Mouse (Mus musculus): ENCODE results near the gene Acbd6.

DNA sequence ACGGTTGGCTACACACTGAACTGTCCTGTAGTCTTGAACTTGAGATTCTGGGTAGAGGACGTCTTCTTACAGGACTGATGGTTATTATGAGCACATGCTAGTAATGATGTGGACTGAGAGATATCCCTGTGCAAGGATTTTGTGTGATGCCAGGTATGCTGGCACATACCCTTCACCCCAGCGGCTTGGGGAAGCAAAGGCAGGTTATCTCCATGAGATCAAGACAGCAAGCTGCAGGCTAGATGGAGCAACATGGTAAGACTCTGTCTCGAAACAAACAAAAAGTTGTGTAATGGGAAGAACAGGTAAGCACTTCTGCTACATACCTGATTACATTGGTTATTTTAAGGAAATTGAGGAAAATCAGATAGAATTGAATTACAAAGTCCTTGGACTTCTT, 2.1 kb downstream of the Acbd6 start:
- TF ChIP-seq TCF12 (IDR thresholded peaks at IDR 0.05; ENCODE audit: low read depth, low read length) = no peak
- TF ChIP-seq SMC3 (IDR thresholded peaks at IDR 0.05; ENCODE audit: low read depth, low read length) = no peak
- TF ChIP-seq TAL1 (IDR thresholded peaks at IDR 0.05; ENCODE audit: low read length) = no peak
- no peak for TF ChIP-seq MYC (IDR thresholded peaks at IDR 0.05; ENCODE audit: low read depth, low read length)
- TF ChIP-seq CTCF (IDR thresholded peaks at IDR 0.05 in 2 of 3, conservative IDR thresholded peaks at IDR 0.05 in 1 of 3; ENCODE audit: control insufficient read depth in 1 of 3, insufficient read depth in 1 of 3, low read depth in 2 of 3, low read length in 3 of 3, poor library complexity in 1 of 3, severe bottlenecking in 1 of 3) = no peak
- TF ChIP-seq MAX (IDR thresholded peaks at IDR 0.05; ENCODE audit: low read length) = no peak
- no peak for TF ChIP-seq POLR2A (IDR thresholded peaks at IDR 0.05; ENCODE audit: control insufficient read depth in 1 of 2, insufficient read depth in 1 of 2, low read depth in 1 of 2, low read length in 2 of 2, poor library complexity in 1 of 2)
- no peak for TF ChIP-seq GATA1 (IDR thresholded peaks at IDR 0.05; ENCODE audit: low read depth, low read length)
- TF ChIP-seq JUND (IDR thresholded peaks at IDR 0.05; ENCODE audit: low read depth, low read length) = no peak
